Mouse (Mus musculus): ENCODE measurements around the gene 1700037C18Rik. TPM values are rescaled to one million over a fixed set of nuclear protein-coding genes. Genes with fewer than 3 reads are reported as not detected.
"Not testable (repeated sequence)": the region's sequence is repeated elsewhere in the genome, so short reads cannot be mapped to it uniquely, and the experiment has no call there.

The 1700037C18Rik gene
- polyA plus RNA-seq, 1 experiment from 2014 or later: 2.9 TPM

DNA sequence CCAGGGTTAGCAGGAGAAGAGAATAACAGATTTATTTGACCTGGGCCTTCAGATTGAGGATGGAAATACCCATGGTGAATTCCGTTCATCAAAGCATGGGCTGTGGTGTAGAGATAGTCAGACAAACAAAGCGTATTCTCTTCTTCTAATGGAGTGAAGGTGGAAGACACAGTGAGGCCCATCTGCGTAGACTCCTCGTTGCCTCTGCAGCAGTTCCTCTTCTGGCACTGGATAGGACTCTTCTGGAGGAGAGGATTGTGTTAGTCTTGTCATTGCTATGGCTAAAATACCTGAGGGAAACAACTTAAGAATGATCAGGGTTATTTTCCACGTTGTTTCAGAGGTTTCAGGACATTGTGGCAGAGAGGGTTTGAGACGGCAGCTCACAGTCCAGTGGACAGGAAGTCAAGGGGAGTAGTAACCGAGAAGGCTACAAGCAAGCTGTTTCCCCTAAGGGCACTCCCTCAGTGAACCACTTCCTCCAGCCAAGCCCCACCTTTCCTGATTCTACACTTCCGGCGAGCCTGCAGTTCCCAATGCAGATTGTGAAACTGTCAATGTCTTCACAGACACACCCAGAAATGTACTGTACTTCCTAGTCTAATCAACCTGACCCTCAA is 13.2 kb downstream of the 1700037C18Rik start:
- WGBS (ENCODE audit: missing documents): 6% methylated on average over 9 of the region's 9 CpGs
- Histone ChIP-seq H3K27ac (peak overlapping the region; percentile 99), H3K36me3 (ENCODE audit: inconsistent target) (peaks cover 31% of the 10 kb centered on the region), H3K79me2 (ENCODE audit: inconsistent target) (peaks cover 64% of the 10 kb centered on the region), H3K4me3 (ENCODE audit: inconsistent target) (peak overlapping the region; percentile 33)

- no peak overlapping the region for H3K4me3 ChIP-seq (ENCODE audit: inconsistent target)
- H3K36me3 ChIP-seq (ENCODE audit: inconsistent target): peaks cover 15% of the 10 kb centered on the region; the same call in 1 of the 2 replicates
- peak overlapping the region; percentile 99 for H3K27ac ChIP-seq
- H3K79me2 ChIP-seq (ENCODE audit: inconsistent target): peaks cover 79% of the 10 kb centered on the region
- 59% methylated on average over 3 of the region's 3 CpGs for WGBS (ENCODE audit: missing documents)
Measured at GRCm38 (mm10) chr16:3893739-3894138, 14.8 kb downstream of the 1700037C18Rik start.

DNA sequence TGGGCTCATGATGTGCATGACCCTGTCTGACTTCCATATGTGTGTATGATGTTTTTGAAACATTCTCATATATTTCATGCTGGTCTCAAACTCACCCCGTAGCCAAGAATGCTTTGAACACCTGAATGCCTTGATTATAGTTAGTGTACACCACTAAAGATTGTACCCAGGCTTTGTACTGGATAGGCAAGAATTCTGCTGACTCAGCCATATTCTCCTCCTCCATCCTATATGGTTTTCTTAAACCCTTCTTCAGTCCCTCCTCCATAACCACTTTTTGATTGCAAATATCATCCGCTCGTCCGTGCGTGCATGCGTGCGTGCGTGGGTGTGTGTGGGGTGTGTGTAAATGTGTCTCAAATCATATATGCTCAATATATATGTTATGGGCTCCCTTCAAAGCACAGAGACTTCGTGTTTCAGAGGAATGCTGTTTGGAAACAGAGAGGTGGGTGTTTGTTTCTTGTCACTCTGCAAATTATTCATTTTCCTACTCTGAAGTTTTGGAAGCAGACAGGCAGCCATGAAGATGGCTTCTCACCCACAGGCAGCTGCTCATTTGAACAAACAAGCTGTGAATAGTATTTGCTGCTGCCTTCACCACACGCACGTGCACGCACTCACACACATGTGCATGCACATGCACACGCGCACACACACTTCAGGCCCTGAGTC is 16.7 kb downstream of the 1700037C18Rik start:
- no peak overlapping the region for H3K27ac ChIP-seq
- peaks cover 87% of the 10 kb centered on the region for H3K79me2 ChIP-seq (ENCODE audit: inconsistent target)
- no peak overlapping the region for H3K4me3 ChIP-seq (ENCODE audit: inconsistent target)
- H3K36me3 ChIP-seq (ENCODE audit: inconsistent target): no peaks in the 10 kb centered on the region
- 93% methylated on average over 14 of the region's 14 CpGs for WGBS (ENCODE audit: missing documents)

GRCm38 (mm10) chr16:3885065-3885670 is 23.3 kb downstream of the 1700037C18Rik start:
- peak overlapping the region; percentile 73 for H3K27ac ChIP-seq
- H3K79me2 ChIP-seq (ENCODE audit: inconsistent target): peaks cover 94% of the 10 kb centered on the region
- no peaks in the 10 kb centered on the region for H3K36me3 ChIP-seq (ENCODE audit: inconsistent target)
- H3K4me3 ChIP-seq (ENCODE audit: inconsistent target): peak overlapping the region; percentile 80
- 2% methylated on average over 10 of the region's 10 CpGs for WGBS (ENCODE audit: missing documents)

- no peaks in the 10 kb centered on the region for H3K36me3 ChIP-seq (ENCODE audit: inconsistent target)
- H3K79me2 ChIP-seq (ENCODE audit: inconsistent target): peaks cover 91% of the 10 kb centered on the region
- peak within 1 kb of the TSS; percentile 73 for H3K27ac ChIP-seq
- WGBS (ENCODE audit: missing documents): under 1% methylated on average over 83 of the region's 88 CpGs
- peak within 1 kb of the TSS; percentile 80 for H3K4me3 ChIP-seq (ENCODE audit: inconsistent target)
Measured at GRCm38 (mm10) chr16:3884201-3885064, 24.1 kb downstream of the 1700037C18Rik start, which contains the start of the genes Zfp597 and Gm20695. Zfp597 (minus strand) TSS chr16:3884561. Gm20695 (plus strand) TSS chr16:3884648.

- WGBS (ENCODE audit: missing documents): 96% methylated on average over 4 of the region's 4 CpGs
- Histone ChIP-seq H3K36me3 (ENCODE audit: inconsistent target) (no peaks in the 10 kb centered on the region), H3K79me2 (ENCODE audit: inconsistent target) (peaks cover 41% of the 10 kb centered on the region; the same call in 1 of the 2 replicates), H3K27ac (no peak overlapping the region), H3K4me3 (ENCODE audit: inconsistent target) (no peak overlapping the region)
Measured at GRCm38 (mm10) chr16:3876346-3876745, 32.1 kb downstream of the 1700037C18Rik start.

DNA sequence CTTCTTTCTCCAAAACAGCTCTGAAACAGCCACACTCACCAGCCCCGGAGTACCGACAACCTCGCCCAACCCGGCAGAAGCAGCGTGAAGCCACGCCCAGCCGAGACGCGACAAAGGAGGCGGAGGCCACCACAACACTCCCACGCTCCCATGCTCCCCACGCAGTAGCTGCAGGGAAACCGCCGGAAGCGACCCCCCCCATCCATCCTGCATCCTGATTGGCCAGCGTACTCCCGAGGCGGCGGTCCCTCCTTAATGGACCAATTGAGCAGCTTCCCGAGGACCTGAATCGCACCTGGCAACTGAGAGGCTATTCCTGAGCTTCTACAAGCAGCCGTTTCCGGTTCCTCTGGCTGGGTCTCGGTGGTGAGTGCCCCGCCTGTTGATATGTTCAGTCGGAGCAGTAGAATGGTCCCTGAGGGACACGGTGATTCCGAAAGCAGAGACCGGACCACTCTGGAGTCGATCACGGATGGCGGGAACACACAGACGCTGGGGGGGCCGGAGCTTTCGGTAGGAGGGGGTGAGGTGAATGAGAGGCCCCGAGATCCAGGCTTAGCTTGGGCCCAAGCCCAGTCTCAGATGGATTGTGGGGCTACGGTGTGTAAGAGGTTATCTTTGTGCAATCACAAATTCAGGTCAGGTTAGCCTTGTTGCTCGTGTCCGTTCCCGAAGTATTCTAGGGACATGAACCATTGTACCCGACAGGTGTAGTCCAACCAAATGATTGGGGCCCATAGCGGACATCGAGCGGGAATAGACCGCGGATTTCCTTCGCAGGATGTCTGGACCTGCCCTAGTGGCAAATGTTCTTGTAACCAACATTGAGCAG is 36.1 kb downstream of the 1700037C18Rik start, which contains the start of gene Naa60:
Naa60 (plus strand) TSS at position 160 of the 832 bp plus-strand sequence.
- H3K36me3 ChIP-seq (ENCODE audit: inconsistent target): no peaks in the 10 kb centered on the region
- no peak within 1 kb of the TSS for H3K27ac ChIP-seq
- H3K79me2 ChIP-seq (ENCODE audit: inconsistent target): peaks cover 6% of the 10 kb centered on the region; the same call in 1 of the 2 replicates
- H3K4me3 ChIP-seq (ENCODE audit: inconsistent target): peak within 1 kb of the TSS; percentile 48
- WGBS (ENCODE audit: missing documents): 10% methylated on average over 47 of the region's 47 CpGs

DNA sequence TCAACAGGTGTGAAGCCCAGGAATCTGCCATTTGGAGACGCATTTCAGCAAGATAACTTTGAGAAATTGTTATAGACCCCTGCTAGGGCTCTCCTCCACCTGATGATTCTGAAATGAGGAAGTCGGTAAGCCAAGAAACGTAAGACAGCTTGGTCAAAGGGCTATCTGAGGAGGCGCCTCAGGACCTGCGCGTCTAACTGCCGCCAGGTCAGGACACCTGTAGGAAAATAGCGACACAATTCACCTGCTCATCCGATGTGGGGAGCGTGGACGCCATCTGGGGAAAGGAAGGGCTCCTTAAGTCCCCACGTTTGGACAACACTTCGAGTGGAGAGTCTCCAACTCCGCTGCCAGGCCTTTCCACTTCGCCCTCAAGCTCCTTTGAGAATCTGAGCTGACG is 36.7 kb downstream of the 1700037C18Rik start:
- WGBS (ENCODE audit: missing documents): 7% methylated on average over 16 of the region's 16 CpGs
- H3K4me3 ChIP-seq (ENCODE audit: inconsistent target): peak overlapping the region; percentile 48
- H3K27ac ChIP-seq: no peak overlapping the region
- peaks cover 3% of the 10 kb centered on the region; the same call in 1 of the 2 replicates for H3K79me2 ChIP-seq (ENCODE audit: inconsistent target)
- no peaks in the 10 kb centered on the region for H3K36me3 ChIP-seq (ENCODE audit: inconsistent target)

- WGBS (ENCODE audit: missing documents): 90% methylated on average over 1 of the region's 4 CpGs
- no peak overlapping the region for H3K27ac ChIP-seq
- H3K4me3 ChIP-seq (ENCODE audit: inconsistent target): no peak overlapping the region
- H3K79me2 ChIP-seq (ENCODE audit: inconsistent target): no peaks in the 10 kb centered on the region
- peaks cover 14% of the 10 kb centered on the region; the same call in 1 of the 2 replicates for H3K36me3 ChIP-seq (ENCODE audit: inconsistent target)
Measured at GRCm38 (mm10) chr16:3859254-3859653, 49.2 kb downstream of the 1700037C18Rik start.

DNA sequence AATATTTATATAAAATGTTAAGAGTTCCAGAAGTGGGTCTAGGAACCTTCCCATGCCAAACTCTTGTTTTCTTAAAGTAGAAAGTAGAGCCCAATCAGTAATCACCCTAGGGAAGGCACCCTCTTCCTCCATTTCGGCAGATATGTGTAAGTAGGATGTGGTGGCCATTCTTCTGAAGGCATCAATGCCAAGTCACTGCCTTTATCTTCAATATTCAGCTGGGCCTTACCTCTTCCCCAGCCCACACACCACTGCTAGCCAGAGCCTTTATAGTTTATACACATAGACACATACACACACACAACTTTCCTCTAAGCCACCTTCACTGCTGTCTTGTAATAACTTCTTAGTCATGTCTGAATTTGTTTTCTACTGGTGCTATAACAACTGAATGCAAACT is 52.7 kb downstream of the 1700037C18Rik start:
- H3K79me2 ChIP-seq (ENCODE audit: inconsistent target): no peaks in the 10 kb centered on the region
- no peak overlapping the region for H3K4me3 ChIP-seq (ENCODE audit: inconsistent target)
- H3K27ac ChIP-seq: no peak overlapping the region
- WGBS (ENCODE audit: missing documents): 70% methylated on average over 1 of the region's 1 CpGs
- peaks cover 6% of the 10 kb centered on the region; the same call in 1 of the 2 replicates for H3K36me3 ChIP-seq (ENCODE audit: inconsistent target)

DNA sequence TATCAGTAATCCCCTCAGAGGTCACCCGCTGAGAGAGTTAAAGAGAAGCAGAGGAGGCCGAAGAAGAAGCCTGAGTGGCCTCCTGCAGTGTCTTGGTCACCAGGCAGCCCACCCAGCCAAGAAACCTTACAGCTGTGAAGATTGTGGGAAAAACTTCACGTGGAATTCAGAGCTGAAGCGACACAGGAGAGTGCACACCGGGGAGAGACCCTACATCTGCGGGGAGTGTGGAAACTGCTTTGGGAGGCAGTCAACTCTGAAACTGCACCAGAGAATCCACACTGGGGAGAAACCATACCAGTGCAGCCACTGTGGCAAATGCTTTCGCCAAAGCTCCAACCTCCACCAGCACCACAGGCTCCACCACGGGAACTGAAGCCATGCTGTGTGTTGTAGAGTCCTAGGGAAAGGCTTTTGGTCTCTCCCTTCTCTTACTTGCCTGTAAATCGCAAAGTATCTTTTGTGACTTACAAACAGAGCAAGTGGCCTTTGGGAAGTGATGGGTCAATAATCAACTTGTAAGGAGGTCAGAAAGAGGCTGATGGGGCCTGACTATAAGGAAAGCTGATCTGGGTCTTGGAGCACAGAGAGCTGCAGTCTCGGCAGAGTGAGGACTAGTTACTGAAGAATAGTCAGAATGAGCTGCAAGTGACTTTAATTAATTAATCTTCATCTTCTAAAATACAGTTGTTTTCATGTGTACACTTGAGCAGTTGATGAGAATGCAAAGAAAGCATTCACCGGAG is 53.9 kb downstream of the 1700037C18Rik start:
- Histone ChIP-seq H3K4me3 (ENCODE audit: inconsistent target) (no peak overlapping the region), H3K27ac (no peak overlapping the region), H3K36me3 (ENCODE audit: inconsistent target) (no peaks in the 10 kb centered on the region), H3K79me2 (ENCODE audit: inconsistent target) (no peaks in the 10 kb centered on the region)
- WGBS (ENCODE audit: missing documents): 99% methylated on average over 8 of the region's 11 CpGs

GRCm38 (mm10) chr16:3852586-3852985 is 55.9 kb downstream of the 1700037C18Rik start:
- Histone ChIP-seq H3K36me3 (ENCODE audit: inconsistent target) (no peaks in the 10 kb centered on the region), H3K4me3 (ENCODE audit: inconsistent target) (no peak overlapping the region), H3K27ac (no peak overlapping the region), H3K79me2 (ENCODE audit: inconsistent target) (no peaks in the 10 kb centered on the region)
- WGBS (ENCODE audit: missing documents): 94% methylated on average over 7 of the region's 12 CpGs

DNA sequence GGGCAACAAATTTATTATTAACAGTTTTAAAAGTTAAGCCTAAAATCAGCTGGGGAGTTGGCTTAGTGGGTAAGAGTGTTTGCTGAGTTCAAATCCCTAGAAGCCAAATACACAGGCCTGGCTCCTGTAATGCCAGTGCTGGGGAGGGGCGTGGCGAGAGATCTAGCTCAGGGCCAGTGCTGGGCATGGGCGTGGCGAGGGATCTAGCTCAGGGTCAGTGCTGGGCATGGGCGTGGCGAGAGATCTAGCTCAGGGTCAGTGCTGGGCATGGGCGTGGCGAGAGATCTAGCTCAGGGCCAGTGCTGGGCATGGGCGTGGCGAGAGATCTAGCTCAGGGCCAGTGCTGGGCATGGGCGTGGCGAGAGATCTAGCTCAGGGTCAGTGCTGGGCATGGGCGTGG is 57.2 kb downstream of the 1700037C18Rik start:
- WGBS (ENCODE audit: missing documents): 94% methylated on average over 11 of the region's 13 CpGs
- not testable (repeated sequence) for H3K4me3 ChIP-seq (ENCODE audit: inconsistent target); H3K79me2 ChIP-seq (ENCODE audit: inconsistent target); H3K36me3 ChIP-seq (ENCODE audit: inconsistent target); H3K27ac ChIP-seq
